Mouse (Mus musculus) fibroblast of lung, adult 2 months (primary cell): ENCODE data around the gene Tef.
A peak's percentile ranks its signal among the peaks of the same experiment; 100 is the strongest.

ENCODE experiments used
- DNase-seq: peaks from one replicate; pipeline ENCODE4 v3.0.0-alpha.2; 2011; ENCODE audit warnings: low read depth

The Tef gene

DNA sequence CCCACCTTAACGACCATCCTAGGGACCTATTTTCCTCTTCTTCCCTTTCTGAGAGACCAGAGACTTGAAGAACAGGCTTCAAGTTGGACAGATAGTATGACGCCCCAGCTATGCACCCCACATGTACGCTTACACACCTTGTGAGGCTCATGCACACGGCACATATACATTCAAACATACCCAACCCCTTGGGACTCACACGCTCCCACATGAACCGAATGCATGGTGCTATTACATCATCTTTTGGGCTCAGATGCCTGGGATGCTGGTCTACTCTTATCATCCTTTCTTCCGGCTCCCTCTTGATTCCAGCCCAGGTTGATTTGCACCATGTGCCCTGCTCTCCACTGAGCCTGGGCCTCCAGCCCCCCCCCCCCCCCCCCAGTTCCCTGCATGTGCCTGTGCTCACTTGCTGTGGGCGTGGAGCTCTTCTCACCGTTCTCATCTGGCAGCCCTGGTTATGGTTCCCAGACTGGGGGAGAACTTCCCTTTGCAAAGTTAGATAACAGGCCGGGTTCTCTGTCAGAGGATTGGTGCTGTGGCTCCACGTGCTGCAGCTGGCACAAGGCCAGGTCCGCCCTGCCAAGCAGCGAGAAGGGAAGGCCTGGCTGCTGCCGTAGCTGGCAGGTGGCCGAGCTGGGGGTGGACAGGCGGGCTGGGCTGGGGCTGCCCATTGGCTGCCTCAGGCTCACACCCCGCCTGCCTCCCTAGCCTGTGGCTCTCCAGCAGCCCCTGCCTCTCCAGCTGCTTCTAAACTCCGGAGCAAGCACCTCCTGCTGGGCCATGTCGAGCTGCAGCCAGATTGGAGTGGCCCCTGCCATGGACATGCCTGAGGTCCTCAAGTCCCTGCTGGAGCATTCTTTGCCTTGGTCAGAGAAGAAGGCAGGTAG, at the start of gene Tef:
TSS of gene Tef (plus strand) at position 421 of the 890 bp plus-strand sequence.
- peak; percentile 98 for DNase-seq

DNA sequence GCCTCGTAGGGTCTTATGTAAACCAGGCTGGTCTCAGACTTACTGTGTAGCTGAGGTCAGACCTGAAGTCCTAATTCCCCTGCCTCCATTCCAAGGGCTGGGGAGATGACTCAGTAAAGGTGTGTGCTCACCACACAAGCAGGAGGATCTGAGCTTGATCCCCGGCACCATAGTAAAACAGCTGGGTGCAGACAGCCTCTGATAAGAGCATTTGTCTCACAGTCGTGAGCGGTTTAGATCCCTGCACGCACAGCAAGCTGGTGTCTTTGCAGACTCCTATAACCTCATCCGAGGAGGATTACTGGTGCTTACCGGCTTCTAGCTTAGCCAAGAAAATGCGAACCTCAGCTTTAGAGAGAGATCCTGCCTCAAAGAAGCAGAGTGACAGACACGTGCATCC, 48.6 kb upstream of the Tef start:
- DNase-seq = no peak

DNA sequence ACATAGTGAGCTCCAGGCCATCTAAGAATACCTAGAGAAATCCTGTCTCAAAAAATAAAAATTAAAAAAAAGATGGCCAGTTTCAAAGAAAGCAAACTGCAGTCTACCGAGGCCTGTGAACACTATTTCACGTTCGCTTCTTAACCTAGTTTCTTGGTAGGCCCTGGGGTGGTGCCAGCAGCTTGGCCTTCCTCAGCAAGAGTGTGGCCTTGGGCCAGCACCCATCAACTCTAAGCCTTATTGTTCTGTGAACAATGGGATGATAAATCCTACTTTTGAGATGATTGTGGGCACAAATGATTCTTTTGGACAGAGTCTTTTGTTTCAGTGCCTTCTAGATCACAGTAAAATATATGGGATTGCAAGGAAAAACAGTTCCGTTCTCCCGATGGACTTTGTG, 43.5 kb upstream of the Tef start:
- no peak for DNase-seq

DNA sequence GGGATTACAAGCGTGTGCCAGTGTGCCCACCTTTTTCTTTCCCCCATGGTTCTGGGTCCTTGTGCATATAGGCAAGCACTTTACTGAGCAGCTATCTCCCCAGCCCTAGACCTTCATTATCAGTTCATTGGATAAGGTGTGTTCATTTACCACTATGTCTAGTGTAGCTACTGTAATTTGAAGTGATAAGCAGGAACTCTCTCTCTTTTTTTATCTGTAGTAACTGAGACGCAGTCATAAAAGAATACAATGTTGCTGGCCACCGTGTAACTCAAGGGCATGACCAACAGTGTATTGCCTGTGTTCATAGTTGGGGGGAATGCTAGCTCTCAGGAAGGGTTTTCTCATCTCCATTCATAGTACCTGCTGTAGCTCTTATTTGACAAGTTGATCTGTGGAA, 42.7 kb upstream of the Tef start:
- no peak for DNase-seq

DNA sequence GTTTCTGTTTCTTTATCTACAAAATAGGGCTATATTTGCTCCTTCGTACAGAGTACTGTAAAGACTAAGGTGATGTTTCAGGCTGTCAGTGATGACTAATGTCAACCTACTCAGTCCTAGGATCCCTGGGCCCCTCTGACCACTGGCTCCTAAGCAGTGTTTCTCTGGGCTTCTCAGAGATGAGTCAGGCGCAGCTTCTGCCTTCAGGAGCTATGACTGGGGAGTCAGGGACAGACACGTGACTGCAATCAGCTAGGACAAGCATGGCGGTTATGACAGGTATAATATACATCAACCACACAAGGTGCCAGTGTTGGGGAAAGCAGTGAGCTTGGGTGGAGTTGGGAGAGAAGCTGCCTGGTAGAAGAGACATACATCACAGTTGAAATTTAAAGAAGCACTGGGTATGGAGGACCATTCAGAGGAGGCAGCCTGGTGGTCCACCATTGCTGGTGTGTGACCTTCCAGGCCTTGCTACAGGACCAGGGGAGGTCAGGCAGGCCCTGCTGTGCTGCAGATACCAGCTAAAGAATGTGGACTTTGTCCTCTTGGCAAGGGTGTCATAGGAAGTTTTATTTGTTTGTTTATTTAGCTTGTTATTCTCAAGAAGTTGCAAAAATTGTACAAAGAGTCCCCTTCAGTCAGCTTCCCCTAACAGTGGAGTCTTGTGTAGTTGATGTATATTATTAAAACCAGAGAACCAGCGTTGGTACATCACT, 41.7 kb upstream of the Tef start:
- DNase-seq = no peak

DNA sequence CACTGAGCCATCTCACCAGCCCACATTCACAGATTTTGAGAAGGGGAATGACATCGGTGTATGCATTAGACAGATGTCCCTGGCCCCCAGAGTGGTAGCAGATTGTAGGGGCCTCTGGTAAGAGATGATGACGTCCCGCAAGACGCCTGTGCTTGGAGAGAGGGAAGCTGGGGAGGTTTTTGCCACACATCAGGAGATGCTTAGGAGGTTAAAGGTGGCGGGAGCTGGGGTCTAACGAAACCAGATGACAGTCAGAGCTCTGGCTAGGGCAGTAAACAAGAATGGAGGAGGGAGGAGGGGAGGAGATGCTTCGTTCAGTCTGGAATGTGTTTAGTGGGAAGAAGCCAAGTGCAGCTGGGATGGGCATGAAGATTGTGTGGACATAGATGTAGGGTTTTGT, 40.8 kb upstream of the Tef start:
- DNase-seq = no peak

DNA sequence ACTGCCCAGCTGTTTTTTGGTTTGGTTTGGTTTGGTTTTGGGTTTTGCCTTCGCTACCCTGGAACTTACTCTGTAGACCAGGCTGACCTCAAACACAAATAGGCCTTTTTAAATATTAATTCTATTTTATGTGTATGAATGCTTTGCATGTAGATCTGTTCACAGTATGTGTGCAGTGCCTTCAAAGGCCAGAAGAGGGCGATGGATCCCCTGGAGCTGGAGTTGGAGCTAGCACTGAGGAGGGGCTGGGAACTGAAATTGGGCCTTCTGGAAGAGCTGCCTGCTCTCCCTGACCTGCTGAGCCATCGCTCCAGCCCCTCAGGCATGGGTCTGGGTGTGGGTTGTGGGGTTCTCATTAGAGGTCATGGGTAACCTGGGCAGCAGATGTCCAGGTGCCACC, 40.3 kb upstream of the Tef start:
- DNase-seq = no peak

DNA sequence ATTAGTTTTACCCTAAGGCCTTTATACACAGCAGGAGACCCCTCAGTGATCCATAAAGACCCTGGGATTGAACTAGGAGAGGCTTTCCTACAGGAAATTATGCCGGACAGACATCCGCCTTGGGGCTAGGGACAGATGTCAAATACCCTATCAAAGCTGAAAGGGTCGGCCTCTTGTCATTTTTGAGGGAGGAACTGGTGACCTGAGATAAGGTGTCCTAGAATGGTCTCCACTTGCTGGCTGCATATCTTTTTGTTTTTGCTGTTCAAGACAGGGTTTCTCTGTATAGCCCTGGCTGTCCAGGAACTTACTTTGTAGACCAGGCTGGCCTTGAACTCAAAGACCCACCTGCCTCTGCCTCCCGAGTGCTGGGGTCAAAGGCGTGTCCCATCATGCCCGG, 37.6 kb upstream of the Tef start:
- DNase-seq = no peak

DNA sequence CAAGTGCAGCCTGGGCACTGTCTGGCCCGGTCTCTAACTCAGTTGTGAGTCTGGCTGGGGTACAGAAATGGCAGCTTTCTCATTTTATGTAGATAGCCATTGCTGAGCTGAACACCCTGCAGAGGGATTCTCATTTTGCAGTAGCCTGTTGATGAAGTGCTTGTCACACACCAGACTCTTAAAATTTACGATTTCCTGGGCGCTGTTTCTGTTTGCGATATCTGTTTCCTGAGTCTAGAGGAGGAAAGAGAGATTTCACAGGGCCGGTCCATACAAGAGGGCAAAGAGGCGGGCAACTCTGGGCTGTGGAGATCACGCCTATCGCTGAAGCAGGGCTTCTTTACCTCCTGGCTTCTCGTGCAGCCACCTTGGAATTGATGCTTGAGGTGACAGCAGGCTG, 36.6 kb upstream of the Tef start:
- no peak for DNase-seq

DNA sequence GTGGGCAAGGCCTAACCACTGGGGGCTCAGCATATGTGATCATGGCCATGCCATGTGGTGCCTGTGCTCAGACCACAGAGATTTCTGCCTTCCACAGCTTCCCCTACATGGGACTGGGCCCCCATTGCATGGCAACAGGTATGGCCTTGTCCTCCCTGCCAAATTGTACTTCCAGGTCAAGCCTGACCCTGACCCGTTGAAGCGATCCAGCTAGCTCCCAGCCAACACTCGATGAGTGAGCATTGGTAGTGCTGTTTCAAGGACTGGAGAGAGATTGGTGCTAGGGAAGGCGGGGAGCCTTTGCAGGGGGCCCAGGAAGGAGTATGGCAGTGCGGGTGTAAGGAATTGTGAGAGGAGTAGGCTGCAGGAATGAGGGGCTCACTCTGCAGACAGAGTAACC, 35.8 kb upstream of the Tef start:
- DNase-seq = no peak

DNA sequence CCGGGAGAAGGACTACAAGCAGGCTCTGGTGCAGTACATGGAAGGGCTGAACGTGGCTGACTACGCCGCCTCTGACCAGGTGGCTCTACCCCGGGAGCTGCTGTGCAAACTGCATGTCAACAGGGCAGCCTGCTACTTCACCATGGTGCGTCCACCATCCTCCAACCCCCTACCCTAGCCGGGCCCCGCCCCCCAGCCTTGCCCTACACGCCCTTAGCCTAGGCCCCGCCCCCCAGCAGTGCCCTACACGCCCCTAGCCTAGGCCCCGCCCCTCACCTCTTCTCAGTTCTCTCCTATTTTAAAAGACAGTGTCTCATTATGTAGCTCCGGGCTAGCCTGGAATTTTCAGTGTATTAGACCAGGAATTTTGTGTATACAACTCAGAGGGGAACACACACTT, 33.2 kb upstream of the Tef start:
- no peak for DNase-seq

DNA sequence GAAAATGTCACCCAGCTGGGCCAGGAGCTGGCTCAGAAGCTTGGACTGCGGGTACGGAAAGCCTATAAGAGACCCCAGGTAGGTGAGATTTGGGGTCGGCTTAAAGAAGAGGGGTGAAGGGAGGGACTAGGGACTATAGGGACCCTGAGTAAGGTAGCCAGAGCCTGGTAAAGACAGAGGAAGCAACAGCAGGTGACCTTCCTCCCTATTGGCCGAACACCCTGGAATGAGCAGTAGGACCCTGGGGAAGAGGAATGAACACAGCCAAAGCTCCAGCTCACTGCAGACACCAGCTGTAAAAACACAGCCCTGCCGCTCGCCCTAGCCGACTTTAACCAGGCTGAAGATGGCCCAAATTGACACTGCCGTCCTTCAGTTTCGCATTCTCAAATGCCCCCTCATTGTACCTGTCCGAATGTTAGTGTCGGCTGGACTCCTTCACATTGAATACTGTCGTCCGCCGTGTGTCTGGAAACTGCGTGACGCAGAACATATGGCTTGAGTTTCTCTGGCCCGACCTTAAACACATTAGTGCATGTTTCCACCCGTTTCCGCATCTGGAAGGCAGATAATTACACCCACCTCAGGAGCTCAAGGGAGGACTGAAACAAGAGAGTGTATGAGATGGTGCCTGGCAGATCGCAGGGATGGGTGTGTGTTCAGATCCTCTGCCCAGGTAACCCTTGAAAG, 29.6 kb upstream of the Tef start:
- DNase-seq = no peak

DNA sequence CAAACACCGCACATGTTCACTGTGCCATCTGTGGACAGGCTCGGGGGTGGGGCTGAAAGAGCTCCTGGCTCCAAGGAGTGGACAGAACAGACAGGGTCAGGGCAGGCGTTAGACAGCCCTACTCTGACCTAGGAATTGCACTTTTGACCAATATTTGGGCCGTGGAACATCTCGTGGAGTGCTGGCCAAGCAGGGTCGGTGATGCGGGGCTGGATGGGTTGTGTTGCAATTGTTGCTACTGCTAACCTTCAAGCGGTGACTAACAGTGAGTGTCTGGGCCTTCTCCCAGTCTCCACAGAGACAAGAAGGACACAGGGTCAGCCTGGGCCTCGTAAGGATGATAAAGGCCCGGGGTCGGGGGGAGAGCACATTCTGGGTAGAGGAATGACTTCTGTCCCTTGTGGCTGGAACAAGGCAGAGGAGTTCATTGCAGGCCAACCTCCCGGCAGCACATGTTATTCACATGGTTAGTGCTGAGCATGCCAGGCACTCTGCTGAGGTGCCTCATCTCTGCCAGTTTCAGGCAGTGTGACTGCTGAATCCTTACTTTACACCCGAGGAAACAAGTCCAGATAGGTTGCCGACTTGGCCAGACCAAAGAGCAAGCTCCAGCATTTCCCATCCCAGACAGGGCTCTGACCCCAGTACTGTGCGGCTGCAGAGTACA, 27.6 kb upstream of the Tef start:
- DNase-seq = peak; percentile 33

DNA sequence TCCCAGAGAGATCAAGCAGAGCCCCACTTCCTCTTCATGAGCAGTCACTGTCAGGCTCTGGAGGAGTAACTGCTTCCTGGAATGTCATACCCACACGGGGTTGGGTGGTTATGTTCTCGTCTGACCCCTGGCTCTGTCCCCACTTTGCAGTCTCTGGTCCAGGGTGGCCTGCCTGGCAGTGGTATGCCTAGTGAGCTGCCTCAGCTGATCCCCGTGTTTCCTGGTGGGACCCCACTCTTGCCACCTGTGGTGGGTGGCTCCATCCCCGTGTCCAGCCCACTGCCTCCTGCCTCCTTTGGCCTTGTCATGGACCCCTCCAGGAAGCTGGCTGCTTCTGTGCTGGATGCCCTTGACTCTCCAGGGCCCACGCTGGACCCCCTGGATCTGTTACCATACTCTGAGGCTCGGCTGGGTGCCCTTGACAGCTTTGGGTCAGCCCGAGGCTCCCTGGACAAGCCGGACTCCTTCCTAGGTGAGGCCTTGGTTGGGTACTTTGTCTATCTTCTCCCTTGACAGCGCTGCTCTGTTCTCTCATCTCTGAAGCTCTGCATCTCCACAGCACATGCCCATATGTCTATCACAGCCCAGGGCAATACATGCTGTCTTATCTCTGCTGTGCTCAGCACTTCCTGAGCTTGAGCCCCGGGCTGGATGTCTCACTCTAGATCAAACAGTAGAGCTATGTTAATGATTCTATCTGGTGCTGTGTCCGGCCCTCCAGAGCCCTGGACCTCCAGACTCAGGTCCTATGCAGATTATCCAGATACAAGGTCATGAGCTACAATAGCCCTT, 25.4 kb upstream of the Tef start:
- DNase-seq = no peak

DNA sequence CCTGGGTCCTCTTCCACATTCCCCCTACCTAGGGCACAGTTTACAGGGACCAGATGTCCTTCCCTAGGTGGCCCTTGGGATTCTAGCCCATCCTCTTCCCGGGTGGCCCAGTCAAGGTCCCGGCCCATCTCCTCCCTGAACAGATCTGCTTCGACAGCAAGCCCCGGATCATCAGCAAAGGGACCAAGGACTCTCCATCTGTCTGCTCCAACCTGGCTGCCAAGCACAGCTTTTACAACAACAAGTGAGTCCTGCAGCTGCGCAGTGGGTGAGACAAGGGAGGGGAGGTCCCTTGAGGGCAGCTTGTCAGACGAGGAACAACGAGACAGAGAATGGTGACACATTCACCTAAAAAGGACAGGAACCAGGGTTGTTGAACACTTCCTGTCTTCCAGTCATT, 20.4 kb upstream of the Tef start:
- no peak for DNase-seq

DNA sequence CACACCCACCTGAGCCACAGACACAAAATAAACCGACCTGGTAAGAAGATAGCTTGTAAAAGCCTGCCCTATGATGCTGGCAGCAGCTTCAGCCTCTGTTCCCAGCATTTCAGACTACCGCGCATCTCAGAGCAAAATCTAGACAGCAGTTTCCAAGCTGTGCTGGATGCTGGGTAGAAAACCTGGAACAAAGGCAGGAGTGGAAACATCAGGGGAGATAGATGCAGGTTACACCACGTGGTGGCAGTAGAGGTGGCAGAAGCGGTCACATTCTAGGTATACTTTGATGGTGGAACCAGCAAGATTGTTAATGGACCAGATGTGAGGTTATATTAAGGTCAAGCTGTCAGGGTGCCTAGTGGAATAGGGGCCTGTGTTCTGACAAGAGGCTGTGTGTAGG, 17.5 kb upstream of the Tef start:
- no peak for DNase-seq

DNA sequence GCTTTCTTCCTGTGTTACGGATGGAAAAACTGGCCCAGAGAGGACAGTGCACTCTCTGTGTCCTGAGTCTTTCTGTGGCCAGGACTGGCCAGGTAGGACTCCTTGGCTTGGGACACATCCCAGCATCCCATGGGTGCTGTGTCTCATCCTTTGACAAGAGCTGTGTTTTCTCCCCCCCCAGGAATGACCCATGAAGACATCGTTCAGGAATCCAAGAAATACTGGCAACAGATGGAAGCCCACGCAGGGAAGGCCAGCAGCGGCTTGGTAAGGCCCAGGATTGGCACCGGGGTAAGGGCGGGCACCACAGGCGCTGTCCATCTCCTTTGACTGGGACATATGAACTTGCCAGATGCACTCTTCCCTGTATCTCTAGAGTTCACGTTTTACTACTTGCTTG, 16.5 kb upstream of the Tef start:
- no peak for DNase-seq

DNA sequence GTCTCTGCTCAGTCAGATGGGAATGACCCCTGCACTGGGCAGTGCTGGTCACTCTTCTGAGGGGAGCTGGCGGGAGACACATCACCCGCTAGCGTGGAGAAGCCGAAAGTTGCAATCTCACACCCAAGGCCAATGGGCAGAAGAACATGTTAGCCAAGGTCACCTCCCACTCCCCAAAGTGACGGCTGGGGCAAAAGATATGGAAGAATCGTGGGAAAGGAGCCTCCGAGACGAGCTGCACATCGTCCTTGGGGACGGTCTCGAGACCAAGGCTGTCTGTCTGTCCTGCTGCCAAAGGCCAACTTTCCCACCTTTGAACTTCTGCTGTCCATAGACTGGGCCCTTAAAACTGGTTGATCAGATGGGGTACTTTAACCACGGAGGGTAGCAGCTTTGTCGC, 14.7 kb upstream of the Tef start:
- DNase-seq = no peak

DNA sequence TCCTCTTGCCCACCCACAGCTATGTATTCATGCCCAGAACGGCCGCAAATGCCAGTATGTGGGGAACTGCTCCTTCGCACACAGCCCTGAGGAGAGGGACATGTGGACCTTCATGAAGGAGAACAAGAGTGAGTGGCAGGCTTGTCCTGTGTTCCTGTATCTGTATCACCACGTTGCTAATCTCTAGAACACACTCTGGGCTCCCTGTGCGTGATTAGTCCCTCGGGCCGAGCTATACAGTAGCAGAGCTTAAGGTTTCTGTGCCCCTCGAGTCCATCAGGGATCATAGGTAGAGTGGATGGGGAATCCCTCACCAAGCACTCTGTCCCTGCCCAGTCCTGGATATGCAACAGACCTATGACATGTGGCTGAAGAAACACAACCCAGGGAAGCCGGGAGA, 9.8 kb upstream of the Tef start:
- no peak for DNase-seq

DNA sequence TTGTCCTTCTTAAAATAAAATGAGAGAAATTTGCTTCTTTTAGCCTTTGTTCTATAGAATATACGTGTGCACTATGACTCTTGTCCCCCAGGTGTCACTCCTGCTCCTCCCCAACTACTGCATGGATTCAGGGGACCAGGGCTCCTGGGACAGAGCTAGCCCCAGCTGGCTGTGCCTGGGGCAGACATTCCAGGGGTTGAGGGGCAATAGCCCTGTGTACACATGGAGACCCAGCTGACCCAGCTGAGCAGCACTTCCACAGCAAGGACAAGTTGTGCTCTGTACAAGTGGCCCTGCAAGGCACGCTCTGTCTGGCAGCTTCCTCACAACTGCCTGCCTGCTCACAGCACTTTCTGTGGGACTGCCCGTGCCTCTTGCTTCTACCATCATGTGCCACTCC, 6.0 kb upstream of the Tef start:
- DNase-seq = no peak

DNA sequence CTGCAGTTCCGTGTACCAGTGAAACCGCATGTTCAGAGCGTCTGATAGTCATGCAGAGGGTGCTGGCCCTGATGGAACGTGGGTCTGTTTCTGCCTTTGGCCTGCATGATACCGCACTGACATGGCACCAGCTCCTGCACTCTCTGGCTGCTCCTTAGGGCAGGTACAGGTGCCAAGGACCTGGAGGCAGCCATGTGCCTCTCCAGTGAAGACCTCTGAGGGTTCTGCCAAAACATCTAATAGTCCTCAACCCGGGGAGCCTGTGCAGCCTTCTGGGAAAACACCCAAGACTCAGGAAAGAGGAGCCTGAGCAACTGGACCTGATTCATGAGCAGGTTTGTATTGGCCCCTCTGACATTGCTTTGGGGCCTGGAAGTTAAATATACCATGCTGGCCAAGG, 4.4 kb upstream of the Tef start:
- no peak for DNase-seq

DNA sequence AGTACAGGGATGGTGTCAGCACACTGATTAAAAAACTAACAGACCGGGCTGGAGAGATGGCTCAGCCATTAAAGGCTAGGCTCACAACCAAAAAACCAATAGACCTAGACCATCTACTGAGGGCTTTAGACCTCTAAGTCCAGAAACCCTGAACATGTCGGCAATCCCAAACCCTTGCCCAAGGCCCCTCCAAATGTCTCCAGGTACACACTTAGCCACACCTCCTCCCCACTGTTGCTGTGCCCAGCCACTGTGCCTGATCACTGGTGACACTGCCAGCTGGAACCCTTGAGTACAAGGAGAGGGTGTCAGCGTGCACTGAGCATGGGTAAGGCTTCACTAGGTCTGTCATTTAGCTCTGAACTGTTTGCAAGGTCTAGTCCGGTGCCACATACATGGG, 3.8 kb upstream of the Tef start:
- no peak for DNase-seq
